Mouse (Mus musculus): ENCODE measurements around the gene Golga7b. TPM values are rescaled to one million over a fixed set of nuclear protein-coding genes. Genes with fewer than 3 reads are reported as not detected.

Golga7b gene
- polyA plus RNA-seq, 1 experiment: 2.1 TPM

DNA sequence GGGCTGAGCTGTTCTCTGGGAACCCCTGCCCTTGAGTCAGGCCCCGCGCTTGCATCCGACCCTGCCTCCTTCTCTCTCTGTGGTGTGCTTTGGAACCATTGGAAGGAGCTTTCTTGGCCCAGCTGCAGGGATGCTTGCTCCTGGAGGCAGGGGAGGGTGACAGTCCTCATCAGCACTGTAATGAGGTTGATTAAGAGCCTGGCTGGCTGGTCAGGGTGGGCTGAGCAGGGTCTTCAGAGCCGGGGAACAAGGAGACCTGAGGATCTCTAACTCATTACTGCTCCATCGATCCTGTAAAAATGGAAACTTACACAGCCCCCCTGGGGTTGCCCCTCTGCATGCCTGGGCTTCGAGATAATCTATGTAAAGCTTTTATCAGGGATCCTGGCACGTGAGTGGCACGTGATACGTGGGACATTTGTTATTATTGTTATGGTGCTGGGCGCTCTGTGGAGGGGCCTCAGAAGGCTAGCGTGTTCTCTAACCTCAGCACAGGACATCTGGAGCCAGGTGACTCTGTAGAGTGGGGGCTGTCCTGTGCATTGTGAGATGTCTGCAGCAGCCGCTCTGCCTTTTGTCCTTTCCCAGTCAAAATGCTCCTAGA is 55.9 kb downstream of the Golga7b start:
- no peak for DNase-seq (ENCODE audit: low read depth)

DNA sequence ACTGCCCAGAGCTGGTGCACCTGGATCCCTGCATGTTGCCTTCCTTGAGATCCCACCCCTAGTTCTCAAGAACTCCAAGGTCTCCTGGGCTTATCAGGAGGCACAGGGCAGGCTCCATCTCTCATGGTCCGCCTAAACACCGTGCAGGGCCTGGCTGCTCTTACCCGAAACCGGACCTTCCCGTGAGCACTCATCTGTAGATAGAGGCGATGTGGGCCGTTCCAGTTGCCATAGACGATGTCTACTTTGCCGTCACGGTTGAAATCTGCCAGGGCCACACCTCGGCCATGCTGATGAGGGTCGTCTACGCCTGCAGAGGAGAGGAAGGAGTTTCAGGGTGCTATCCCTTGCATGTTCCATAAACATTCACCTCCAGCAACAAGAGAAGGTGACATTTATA is 57.1 kb downstream of the Golga7b start:
- no peak for DNase-seq (ENCODE audit: low read depth)

GRCm38 (mm10) chr19:42305746-42306145 is 58.4 kb downstream of the Golga7b start:
- DNase-seq (ENCODE audit: low read depth): no peak

- no peak for DNase-seq (ENCODE audit: low read depth)
These were observed 58.8 kb downstream of the Golga7b start for GRCm38 (mm10) chr19:42306202-42306601.

- DNase-seq (ENCODE audit: low read depth): no peak
These were observed 59.6 kb downstream of the Golga7b start for GRCm38 (mm10) chr19:42307019-42307418.

DNA sequence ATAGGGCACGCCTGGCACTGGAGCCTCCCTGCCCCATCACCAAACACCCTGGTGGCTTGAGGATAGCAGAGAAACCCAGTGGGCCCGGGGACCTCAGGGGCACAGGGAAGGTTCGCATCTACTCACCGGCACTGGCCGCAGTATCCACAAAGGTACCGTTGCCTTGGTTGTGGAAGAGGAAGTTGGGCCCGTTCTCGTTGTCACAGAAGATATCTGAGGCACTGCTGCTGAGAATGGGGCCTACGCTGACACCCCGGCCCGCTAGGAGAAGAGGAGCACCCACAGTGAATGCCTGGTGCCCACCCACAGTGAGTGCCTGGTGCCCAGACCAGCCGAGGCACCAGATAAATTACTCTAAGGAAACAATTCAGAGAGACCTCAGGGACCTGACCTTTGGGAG is 61.6 kb downstream of the Golga7b start:
- no peak for DNase-seq (ENCODE audit: low read depth)

GRCm38 (mm10) chr19:42311332-42311731 is 64.0 kb downstream of the Golga7b start:
- DNase-seq (ENCODE audit: low read depth): no peak

DNA sequence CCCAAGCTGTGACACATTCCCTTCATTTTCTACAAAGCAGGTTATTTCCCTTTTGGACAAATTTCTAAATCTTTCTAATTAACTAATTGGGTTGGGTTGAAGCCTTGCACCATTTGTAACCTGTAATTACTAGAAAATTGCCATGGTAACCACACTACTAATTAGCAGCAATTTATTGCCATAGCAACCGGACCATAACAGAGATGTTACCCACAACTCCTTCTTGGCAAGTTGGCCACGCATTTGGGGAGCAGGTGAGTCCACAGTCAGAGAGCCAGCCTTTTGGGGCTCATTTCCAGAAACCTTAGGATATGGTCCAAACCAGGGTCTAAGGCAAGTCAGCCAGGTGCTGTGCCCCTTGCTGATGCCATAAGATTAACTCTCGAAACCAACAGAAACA is 64.8 kb downstream of the Golga7b start:
- no peak for DNase-seq (ENCODE audit: low read depth)

- no peak for DNase-seq (ENCODE audit: low read depth)
These were observed 67.8 kb downstream of the Golga7b start for GRCm38 (mm10) chr19:42315070-42315679.

DNA sequence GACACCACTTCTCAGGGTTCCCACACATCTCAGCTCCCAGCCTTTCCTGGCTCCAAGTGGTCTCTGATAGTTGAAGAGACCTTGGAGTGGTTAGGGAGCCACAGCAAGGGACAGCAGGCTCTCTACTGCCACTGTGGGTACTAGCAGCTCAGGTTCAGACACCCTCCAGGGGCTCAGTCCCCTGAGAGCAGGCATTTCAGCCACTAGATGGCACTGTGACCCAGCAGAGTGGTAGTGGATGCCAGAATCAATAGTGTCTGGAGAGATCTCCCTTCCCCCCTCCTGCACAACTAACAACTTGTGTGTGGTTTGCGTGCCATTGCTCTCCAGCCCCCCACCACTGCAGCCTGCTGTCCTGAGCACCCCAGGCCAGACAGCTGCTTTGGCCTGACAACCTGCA is 68.5 kb downstream of the Golga7b start:
- DNase-seq (ENCODE audit: low read depth): no peak

DNA sequence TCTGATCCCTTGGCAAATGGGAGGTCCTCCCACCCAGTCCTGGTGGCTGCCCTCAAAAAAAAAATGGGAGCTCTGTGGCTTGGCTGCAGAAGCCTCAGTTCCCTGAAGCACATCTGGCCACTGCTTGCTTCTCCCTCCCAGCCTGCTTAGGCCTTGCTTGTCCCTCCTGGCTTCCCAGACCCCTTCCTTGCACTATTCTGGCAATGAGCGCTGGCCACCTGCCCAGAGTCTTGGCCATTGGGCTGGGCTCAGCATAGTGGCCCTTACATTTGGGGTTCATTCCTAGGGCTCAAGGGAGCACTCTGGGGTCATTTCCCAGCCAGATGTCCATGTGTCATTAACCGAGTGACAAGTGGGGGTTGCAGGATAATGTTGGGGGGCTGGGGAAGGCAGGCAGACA is 69.2 kb downstream of the Golga7b start:
- no peak for DNase-seq (ENCODE audit: low read depth)

GRCm38 (mm10) chr19:42316998-42317397 is 69.6 kb downstream of the Golga7b start:
- no peak for DNase-seq (ENCODE audit: low read depth)

GRCm38 (mm10) chr19:42317648-42318425 is 70.5 kb downstream of the Golga7b start:
- no peak for DNase-seq (ENCODE audit: low read depth)

Other genes with a start within 250 kb of the Golga7b start
- gene Ankrd2, start 211.6 kb upstream of the Golga7b start, polyA plus RNA-seq (2012; rRNA removed): 0.16 TPM in 1 of 2 replicates, not detected in the other
- gene Hoga1, start 202.0 kb upstream of the Golga7b start, polyA plus RNA-seq (2012; rRNA removed): 13.7 and 14.3 TPM in 2 replicates
- 14.3 and 20.8 TPM in 2 replicates for gene 4933411K16Rik, start 195.3 kb upstream of the Golga7b start, polyA plus RNA-seq (2012; rRNA removed)
- 20.2 and 22.4 TPM in 2 replicates for gene Morn4, start 161.2 kb upstream of the Golga7b start, polyA plus RNA-seq (2012; rRNA removed)
- gene Pi4k2a, start 157.1 kb upstream of the Golga7b start, polyA plus RNA-seq (2012; rRNA removed): 33.5 and 40.1 TPM in 2 replicates
- 27.9 and 30.4 TPM in 2 replicates for gene Avpi1, start 118.5 kb upstream of the Golga7b start, polyA plus RNA-seq (2012; rRNA removed)
- 58.9 and 67.2 TPM in 2 replicates for gene Marveld1, start 100.2 kb upstream of the Golga7b start, polyA plus RNA-seq (2012; rRNA removed)
- 49.5 and 61.8 TPM in 2 replicates for gene Zfyve27, start 83.6 kb upstream of the Golga7b start, polyA plus RNA-seq (2012; rRNA removed)
- gene Sfrp5, start 45.3 kb upstream of the Golga7b start, polyA plus RNA-seq (2012; rRNA removed): 10.8 and 92.7 TPM in 2 replicates
- 0.99 and 6.4 TPM in 2 replicates for gene Crtac1, start 184.2 kb downstream of the Golga7b start, polyA plus RNA-seq (2012; rRNA removed)